Mouse (Mus musculus): ENCODE results near the gene Nln.

DNA sequence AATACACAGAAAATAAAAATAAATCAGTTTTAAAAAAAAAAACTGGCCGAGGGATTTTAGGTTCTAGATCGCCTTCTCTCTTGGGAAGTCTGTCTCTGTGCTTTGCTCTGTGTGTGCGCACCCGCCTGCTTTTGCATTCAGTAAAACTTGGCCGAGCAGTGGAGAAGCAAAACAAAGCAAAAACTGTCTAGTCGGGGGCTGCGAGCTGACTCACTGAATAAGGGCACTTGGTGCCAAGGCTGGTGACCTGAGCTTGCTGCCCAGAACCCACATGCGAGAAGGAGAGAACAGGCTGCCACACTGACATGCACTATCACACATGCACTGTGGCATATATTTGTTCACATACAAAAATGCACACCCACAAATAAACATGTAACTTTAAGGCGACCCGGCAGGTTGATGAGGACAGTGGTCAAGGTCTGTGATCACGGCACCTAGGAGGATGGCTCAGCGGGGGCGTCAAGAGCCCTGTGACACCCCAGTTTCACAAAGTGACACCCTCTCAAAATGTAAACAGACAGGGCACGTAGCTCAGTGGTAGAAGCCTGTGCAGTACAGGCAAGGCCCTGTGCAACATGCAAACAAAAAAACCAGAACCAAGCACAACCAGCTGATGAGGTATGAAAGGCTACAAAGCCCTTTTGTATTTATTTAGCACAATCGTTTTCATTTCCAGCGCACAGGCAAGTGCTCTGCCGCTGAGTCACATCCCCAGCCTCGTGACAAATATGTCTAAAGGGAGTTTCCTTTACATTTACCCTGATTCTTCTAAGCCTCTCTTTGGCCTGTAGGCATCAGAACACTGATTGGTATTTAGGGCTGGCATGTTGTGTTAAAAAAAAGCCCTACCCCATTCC, 93.9 kb downstream of the Nln start:
- TF ChIP-seq POLR2A (IDR thresholded peaks at IDR 0.05; ENCODE audit: insufficient read depth, low read length) = no peak
- no peak for TF ChIP-seq CTCF (IDR thresholded peaks at IDR 0.05; ENCODE audit: low read depth, low read length)

All from ES-Bruce4 (cell line).